Mouse (Mus musculus): ENCODE measurements around the gene Vmn1r55. TPM values are rescaled to one million over a fixed set of nuclear protein-coding genes. Genes with fewer than 3 reads are reported as not detected.
A peak's percentile ranks its signal among the peaks of the same experiment; 100 is the strongest.
"Not testable (repeated sequence)": the region's sequence is repeated elsewhere in the genome, so short reads cannot be mapped to it uniquely, and the experiment has no call there.

Vmn1r55 gene
- total RNA-seq (2015; ENCODE audit: low replicate concordance) (not detected in 2 replicates), total RNA-seq (2017; ENCODE audit: low replicate concordance) (not detected in 2 replicates)

DNA sequence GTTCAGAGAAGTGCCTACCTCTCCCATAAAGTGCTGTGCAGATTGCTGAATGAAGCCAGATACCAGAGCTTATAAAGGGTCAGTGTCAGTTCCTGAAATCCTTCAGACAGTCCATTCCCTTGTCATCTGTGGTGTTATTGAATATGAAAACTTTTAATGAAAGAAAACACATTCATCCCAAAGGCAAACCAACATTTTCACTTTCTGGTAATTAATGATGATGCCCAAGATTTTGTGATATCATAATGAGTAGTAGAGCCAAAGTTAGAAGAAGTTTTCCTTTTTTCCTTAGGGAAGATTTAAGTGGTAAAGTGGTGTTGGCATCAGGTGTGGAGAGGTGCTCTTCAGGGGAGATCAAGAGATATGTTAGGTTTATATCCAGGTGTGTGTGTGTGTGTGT, at the start of gene Vmn1r55:
Gene Vmn1r55 (minus strand): TSS at position 101 of the 400 bp plus-strand sequence.
- not testable (repeated sequence) for ATAC-seq (replicated peaks; ENCODE audit: low FRiP score, poor library complexity, severe bottlenecking)

DNA sequence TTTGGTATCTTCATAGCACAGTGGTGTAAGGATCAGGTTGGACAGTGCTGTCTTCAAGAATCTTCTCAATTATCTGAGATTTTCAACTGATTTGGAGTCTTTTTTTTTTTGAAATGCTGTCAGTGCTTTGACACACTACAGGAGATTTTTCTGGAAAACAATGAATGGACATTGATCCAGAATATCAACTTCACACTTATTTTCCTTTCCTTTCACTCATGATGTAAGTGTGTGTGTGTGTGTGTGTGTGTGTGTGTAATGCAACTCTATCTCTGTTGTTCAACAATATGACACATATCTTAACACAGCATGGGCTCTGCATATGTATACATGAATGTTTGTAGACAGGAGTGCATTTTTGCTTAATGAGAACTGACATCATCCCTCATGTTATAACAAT, 47.2 kb upstream of the Vmn1r55 start, which contains the start of gene Vmn1r56:
Gene Vmn1r56 (minus strand): TSS at position 101 of the 400 bp plus-strand sequence.
- ATAC-seq (replicated peaks; ENCODE audit: low FRiP score, poor library complexity, severe bottlenecking), result not testable (repeated sequence)

DNA sequence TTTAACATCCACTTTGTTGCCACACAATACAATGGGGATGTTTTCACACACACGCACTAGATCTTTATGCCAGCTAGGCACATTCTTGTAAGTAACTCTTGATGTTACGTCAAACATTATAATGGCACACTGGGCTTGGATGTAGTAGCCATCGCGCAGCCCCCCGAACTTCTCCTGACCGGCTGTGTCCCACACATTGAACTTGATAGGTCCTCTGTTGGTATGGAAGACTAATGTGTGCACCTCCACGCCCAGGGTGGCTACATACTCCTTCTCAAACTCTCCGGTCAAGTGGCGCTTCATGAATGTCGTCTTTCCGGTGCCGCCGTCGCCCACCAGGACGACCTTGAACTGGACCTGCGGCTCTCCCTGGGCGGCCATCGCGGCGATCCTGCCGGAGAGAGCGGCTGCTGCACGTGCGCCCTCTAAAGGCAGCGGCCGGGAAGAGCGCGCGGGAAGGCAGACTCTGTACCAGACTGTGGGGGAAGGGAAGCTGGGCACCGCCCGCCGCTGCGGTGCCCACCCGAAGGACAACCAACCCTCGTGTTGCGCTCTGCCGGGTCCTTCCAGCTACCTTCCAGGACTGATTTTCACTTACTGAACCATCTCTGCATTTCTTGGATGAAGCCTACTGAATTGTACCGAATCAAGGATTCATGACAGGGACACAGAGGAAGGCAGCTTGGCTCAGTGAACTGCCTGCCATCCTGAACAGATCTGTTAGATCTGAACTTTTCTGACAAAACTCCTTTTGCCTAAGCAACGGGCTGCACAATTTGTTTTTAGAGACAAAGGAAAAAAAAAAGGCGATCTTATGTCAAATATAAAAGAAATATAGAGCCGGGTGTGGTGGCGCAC, 23.7 kb downstream of the Vmn1r55 start, which contains the start of gene Rasl2-9:
Gene Rasl2-9 (minus strand): TSS at position 402 of the 858 bp plus-strand sequence.
- ATAC-seq (replicated peaks; ENCODE audit: low FRiP score, poor library complexity, severe bottlenecking), result peak; percentile 78

DNA sequence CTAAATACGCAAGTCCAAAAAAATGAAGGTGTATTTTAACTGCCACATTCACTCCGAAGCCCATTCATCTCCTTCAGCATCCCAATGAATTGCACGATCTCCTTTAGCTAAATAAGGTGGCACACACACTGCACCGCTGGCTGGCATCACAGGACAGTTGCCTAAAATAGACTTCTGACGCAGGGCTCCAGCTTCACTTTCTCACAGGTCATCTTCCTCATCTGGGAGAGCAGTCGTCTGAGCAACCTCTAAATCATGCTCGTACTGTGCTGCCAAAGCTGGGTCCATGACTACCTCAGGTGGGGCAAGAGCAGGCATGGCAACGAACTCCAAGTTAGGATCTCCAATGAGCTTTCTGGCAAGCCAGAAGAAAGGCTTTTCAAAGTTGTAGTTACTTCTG, 24.4 kb downstream of the Vmn1r55 start:
- no peak for ATAC-seq (replicated peaks; ENCODE audit: low FRiP score, poor library complexity, severe bottlenecking)

GRCm38 (mm10) chr7:5116850-5117249, 32.6 kb downstream of the Vmn1r55 start, which contains the start of gene Rfpl4:
Rfpl4 (minus strand) TSS chr7:5116950.
- ATAC-seq (replicated peaks; ENCODE audit: low FRiP score, poor library complexity, severe bottlenecking), result no peak

DNA sequence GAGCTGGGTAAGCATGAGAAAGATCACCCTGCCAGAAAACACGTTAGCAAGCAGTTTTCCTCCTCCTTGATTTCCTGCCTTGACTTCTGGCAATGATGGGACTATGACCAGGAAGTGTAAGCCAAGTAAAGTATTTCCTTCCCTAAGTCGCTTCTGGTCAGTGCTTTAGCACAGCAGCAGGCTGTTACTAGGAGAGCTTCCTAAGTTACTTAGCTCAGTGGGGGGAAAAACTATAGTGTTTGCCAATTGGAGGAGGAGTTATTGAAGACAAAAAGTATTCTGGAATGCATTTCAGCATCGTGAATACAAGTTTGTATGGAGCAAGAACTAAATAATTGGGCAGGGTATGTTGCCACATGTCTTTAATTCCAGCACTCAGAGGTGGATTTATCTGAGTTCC, 36.8 kb downstream of the Vmn1r55 start:
- ATAC-seq (replicated peaks; ENCODE audit: low FRiP score, poor library complexity, severe bottlenecking), result no peak

GRCm38 (mm10) chr7:5109301-5109700, 40.2 kb downstream of the Vmn1r55 start:
- no peak for ATAC-seq (replicated peaks; ENCODE audit: low FRiP score, poor library complexity, severe bottlenecking)

GRCm38 (mm10) chr7:5108272-5108671, 41.2 kb downstream of the Vmn1r55 start:
- ATAC-seq (replicated peaks; ENCODE audit: low FRiP score, poor library complexity, severe bottlenecking), result no peak

GRCm38 (mm10) chr7:5102564-5102963, 46.9 kb downstream of the Vmn1r55 start:
- ATAC-seq (replicated peaks; ENCODE audit: low FRiP score, poor library complexity, severe bottlenecking), result no peak

DNA sequence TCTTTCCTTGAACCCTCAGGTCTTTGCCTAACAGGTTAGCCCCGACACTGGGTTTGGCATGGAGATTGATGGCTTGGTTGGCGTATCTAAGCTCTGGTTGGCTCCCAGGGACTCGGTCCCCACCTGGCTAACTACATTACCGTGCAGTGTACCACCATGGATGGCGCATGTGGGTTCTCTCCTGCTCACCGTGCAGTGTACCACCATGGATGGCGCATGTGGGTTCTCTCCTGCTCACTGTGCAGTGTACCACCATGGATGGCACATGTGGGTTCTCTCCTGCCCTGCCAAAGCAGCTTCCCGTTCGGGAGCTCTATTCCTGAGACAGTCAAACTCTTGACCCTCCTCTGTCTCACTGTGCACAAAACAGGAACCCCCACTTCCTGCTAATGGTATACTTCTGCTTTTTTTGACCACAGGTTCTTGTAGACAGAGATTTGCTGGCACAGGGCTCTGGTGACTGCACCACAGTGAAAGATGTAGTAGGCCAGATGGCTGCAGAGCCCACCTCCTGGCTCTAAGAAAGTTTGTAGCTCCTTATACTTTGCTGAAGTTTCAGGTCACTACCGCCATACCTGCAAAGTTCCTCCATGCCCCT, 48.3 kb downstream of the Vmn1r55 start:
- ATAC-seq (replicated peaks; ENCODE audit: low FRiP score, poor library complexity, severe bottlenecking), result no peak

DNA sequence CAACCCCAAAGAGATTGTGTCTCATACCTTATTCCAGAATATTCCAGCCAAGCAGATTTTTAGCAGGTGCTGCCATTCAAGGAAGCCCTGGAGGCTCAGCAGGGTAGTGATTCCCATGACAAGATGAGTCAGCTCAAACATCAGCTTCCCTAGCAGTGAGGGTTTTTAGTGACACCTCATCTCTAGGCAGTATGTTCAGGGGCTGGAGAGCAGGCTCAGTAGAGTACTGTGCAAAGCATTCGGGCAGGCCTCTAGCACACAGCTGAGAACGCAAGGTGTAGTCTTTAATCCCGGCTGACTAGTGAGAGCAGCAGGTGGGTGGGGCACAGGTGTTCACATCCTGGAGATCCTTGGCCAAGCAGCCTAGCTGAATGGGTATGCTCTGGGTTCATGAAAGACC, 49.7 kb downstream of the Vmn1r55 start:
- ATAC-seq (replicated peaks; ENCODE audit: low FRiP score, poor library complexity, severe bottlenecking), result no peak

DNA sequence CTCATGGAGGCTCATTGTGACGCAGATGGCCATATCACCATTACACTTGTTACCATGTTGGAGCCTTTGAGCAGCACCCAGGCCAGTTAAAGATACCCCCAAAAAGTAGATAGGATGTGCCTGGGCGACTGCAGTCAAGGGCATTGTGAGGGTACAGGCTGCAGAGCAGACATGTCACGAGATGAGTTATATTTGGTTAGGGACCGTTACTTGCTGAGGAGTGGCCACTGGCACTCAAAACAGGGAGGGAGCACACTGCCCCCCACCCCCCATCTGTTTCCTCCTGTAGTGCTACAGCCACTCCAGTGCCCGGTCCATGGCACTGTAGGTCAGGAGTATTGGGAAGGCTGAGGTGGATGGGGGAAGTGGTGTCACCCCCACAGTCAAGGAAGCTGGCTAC, 50.7 kb downstream of the Vmn1r55 start:
- no peak for ATAC-seq (replicated peaks; ENCODE audit: low FRiP score, poor library complexity, severe bottlenecking)

DNA sequence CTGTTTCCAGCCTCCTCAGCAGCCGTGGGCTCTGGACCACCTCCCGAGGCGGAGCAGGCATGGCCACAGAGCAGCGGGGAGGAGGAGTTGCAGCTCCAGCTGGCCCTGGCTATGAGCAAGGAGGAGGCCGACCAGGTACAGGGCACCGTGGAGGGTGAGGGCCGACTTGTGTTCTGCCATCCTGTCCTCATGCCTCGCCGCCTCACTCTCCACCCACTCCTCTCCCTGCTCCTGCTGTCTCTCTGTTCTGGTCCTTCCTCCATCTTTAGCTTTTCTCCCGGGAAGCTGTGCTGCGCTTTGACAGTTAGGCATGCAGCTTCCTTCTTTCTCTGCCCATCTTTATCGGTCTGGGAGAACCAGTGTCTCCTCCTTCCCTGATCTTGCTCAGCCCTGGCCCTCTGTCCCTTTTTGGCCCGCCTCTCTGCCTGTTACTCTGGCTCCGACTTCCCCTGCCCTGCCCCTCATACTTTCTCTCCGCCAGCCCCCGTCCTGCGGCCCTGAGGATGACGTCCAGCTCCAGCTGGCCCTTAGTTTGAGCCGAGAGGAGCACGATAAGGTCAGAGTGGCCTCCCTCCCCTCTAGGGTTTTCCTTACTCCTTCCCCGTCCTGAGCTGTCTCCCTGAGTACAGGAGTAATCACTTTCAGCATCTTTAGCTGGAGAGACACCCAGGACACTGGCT, 56.5 kb downstream of the Vmn1r55 start:
- no peak for ATAC-seq (replicated peaks; ENCODE audit: low FRiP score, poor library complexity, severe bottlenecking)

DNA sequence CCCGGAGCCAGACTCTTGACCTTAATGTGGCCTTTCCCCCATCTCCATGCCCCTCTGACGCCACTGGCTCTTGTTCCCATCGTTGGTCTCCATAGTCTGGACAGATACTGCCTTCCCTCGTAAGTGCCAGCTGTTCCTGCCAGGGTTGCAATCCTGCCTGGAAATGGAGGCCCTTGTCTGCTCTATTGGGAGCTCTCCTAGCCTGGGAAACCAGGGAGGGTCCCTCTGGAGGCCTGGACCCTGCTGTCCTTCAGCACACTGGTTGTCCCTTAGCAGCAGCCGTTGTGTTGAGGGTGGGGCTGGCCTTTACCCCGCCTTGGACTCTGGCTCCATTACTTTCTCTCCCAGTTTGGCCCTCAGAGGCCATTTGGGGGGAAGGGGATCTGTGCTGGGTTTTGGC, 57.1 kb downstream of the Vmn1r55 start:
- ATAC-seq (replicated peaks; ENCODE audit: low FRiP score, poor library complexity, severe bottlenecking), result no peak

DNA sequence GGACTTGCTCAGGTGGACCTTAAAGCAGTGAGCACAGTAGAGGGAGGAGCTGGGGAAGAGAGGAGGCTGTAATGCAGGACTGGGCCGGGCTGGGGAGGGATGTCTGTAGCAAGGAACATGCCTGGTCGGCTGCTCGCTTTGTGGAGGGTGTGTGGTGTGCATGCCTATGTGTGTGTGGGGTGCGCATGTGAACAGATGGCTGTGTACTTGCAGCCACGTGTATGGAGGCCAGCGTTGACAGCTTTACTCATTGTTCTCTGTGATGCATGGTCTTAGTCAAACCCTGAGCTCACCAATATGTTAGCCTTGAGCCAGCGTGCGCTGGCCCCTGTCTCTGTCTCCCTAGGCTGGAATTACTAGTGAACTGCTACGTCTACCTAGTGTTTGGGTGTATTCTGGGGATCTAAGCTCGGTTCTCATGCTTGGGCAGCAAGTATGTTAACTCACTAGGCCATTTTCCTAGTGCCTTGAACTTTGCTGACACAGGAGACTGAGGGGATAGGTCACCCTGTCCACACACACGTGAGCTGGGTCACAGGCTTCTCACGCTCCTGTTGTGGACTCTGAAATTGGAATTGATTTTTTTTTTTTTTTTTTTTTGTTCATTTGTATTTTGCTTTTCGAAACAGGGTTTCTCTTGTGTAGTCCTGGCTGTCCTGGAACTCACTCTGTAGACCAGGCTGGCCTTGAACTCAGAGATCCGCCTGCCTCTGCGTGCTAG, 58.3 kb downstream of the Vmn1r55 start:
- ATAC-seq (replicated peaks; ENCODE audit: low FRiP score, poor library complexity, severe bottlenecking), result no peak

DNA sequence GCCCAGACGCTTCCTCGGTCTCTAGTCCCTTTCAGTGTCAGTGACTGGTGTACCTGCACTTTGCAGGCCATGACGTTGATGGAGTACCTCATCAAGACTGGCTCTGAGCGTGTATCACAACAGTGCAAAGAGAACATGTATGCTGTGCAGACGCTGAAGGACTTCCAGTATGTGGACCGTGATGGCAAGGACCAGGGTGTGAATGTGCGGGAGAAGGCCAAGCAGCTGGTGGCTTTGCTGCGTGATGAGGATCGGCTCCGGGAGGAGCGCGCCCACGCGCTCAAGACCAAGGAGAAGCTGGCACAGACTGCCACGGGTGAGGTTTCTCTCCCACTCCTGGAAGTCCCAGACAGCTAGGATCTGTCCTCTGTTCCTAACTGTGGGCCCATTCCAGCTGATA, 59.6 kb downstream of the Vmn1r55 start:
- no peak for ATAC-seq (replicated peaks; ENCODE audit: low FRiP score, poor library complexity, severe bottlenecking)

- ATAC-seq (replicated peaks; ENCODE audit: low FRiP score, poor library complexity, severe bottlenecking), result no peak
These were observed 61.6 kb downstream of the Vmn1r55 start for GRCm38 (mm10) chr7:5087886-5088285.

DNA sequence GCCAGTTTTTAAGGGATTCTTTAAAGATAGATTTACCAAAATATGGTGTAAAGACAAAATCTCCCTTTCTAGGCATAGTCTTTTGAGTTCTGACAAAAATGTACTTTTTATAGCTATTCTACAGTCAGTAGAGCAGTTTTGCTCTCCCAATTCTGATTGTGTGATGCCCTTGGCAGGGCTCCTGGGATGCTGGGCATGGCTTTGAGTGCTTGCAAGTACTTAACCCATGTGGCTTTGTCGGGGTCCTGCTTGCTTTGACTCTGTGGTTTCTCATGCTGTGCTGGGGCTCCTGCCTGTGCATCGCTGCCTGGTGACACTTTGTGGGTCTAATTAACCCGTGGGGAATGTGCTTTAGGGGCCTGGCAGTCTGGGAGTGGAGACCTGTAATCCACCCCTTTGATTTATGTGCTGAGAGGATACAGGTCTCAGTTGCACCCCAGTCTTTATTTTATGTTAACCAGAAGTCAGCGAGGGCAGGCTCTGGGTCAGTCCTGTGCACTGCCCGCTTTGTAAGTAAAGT, 62.5 kb downstream of the Vmn1r55 start:
- ATAC-seq (replicated peaks; ENCODE audit: low FRiP score, poor library complexity, severe bottlenecking), result no peak

DNA sequence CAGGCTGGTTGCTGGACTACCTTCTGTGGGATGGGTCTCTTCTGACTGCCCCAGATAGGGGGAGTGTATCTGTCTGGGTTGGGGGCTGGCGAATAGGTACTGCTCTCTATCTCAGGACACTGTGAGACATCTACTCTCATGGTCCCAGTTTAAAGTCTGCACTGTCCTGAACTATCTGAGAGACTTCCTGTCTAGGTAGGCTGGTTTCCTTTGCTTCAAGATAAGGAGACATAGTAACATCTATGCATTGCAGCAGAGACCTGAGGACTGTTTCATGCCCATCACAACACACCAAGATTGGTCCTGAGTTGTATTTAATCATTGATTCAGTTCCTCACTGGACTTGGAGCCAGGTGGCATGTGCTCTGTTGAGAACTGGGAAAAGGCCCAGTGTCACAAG, 64.0 kb downstream of the Vmn1r55 start:
- no peak for ATAC-seq (replicated peaks; ENCODE audit: low FRiP score, poor library complexity, severe bottlenecking)
